Mouse (Mus musculus) intestine, embryonic 15.5 days (tissue): ENCODE data around the gene Rgs16. TPM values are rescaled to one million over a fixed set of nuclear protein-coding genes. Genes with fewer than 3 reads are reported as not detected.

Experiments used
- ATAC-seq: fragments of 200-750 bp; cut with Nextera tagmentation; 2 replicates; pipeline ENCODE4 v1.8.0; 2017; ENCODE audit warnings: moderate TSS enrichment, moderate library complexity
- H3K27ac ChIP-seq: fragments of 300-500 bp; sonication (generic); 2 replicates; pipeline ENCODE4 v1.5.1; 2015; ENCODE audit warnings: mild to moderate bottlenecking, inconsistent platforms
- H3K27me3 ChIP-seq: fragments of 300-500 bp; sonication (generic); replicated peaks from 2 replicates; pipeline ENCODE4 v1.6.1; 2015; ENCODE audit warnings: inconsistent platforms
- H3K36me3 ChIP-seq: fragments of 300-500 bp; sonication (generic); 2 replicates; pipeline ENCODE4 v1.6.1; 2015; ENCODE audit warnings: inconsistent platforms
- H3K4me1 ChIP-seq: fragments of 300-500 bp; sonication (generic); replicated peaks from 2 replicates; pipeline ENCODE4 v1.6.1; 2015; ENCODE audit warnings: inconsistent platforms
- H3K4me2 ChIP-seq: fragments of 300-500 bp; sonication (generic); replicated peaks from 2 replicates; pipeline ENCODE4 v1.6.1; 2015; ENCODE audit warnings: mild to moderate bottlenecking, inconsistent platforms
- H3K4me3 ChIP-seq: fragments of 300-500 bp; sonication (generic); replicated peaks from 2 replicates; pipeline ENCODE4 v1.5.1; 2015; ENCODE audit warnings: inconsistent platforms
- H3K9ac ChIP-seq: fragments of 300-500 bp; sonication (generic); 2 replicates; pipeline ENCODE4 v1.6.1; 2015; ENCODE audit warnings: inconsistent platforms
- H3K9me3 ChIP-seq: fragments of 300-500 bp; sonication (generic); 2 replicates; pipeline ENCODE4 v1.6.1; 2016; ENCODE audit warnings: inconsistent platforms
- WGBS: fragments of 180-500 bp; shearing (Covaris S2); methylation state at CpG from one replicate; pipeline ENCODE4 v1.1.7; 2015; 5-methylcytosine and 5-hydroxymethylcytosine counted together
- polyA plus RNA-seq: library from polyadenylated mRNA; unstranded; fragments of >200 nt; fragmentation: Nextera tagmentation; extraction: Ambion mirVana; gene quantifications from 2 replicates; pipeline ENCODE4 v1.2.1, GENCODE M21; 2015

The Rgs16 gene
- polyA plus RNA-seq, 1 experiment from 2014 or later: 5.1 TPM

GRCm38 (mm10) chr1:153702853-153703410 is 37.2 kb upstream of the Rgs16 start:
- Histone ChIP-seq H3K9ac (no peak overlapping the region), H3K36me3 (no peaks in the 10 kb centered on the region), H3K27me3 (no peaks in the 10 kb centered on the region), H3K27ac (no peak overlapping the region), H3K4me3 (no peak overlapping the region), H3K9me3 (no peaks in the 10 kb centered on the region), H3K4me2 (no peak overlapping the region), H3K4me1 (peaks cover 5% of the 10 kb centered on the region; the same call in 1 of the 2 replicates)
- 66% methylated on average over 8 of the region's 8 CpGs for WGBS
- ATAC-seq: no peak

GRCm38 (mm10) chr1:153703445-153703991 is 36.6 kb upstream of the Rgs16 start:
- H3K27me3 ChIP-seq: no peaks in the 10 kb centered on the region
- peaks cover 5% of the 10 kb centered on the region; the same call in 1 of the 2 replicates for H3K4me1 ChIP-seq
- no peak overlapping the region for H3K9ac ChIP-seq
- H3K27ac ChIP-seq: 0 out of 2 replicates have a peak overlapping the region, but pooled peaks have one; percentile 22
- no peak overlapping the region for H3K4me2 ChIP-seq
- 27% methylated on average over 12 of the region's 12 CpGs for WGBS
- no peak overlapping the region for H3K4me3 ChIP-seq
- H3K9me3 ChIP-seq: no peaks in the 10 kb centered on the region
- peak; percentile 36; the same call in 1 of the 2 replicates for ATAC-seq
- no peaks in the 10 kb centered on the region for H3K36me3 ChIP-seq

GRCm38 (mm10) chr1:153704174-153704573 is 36.0 kb upstream of the Rgs16 start:
- no peak overlapping the region for H3K9ac ChIP-seq
- no peak overlapping the region for H3K4me3 ChIP-seq
- H3K4me1 ChIP-seq: peaks cover 6% of the 10 kb centered on the region
- no peaks in the 10 kb centered on the region for H3K36me3 ChIP-seq
- H3K4me2 ChIP-seq: no peak overlapping the region
- no peaks in the 10 kb centered on the region for H3K27me3 ChIP-seq
- no peak for ATAC-seq
- no peak overlapping the region for H3K27ac ChIP-seq
- WGBS: 26% methylated on average over 7 of the region's 7 CpGs
- H3K9me3 ChIP-seq: no peaks in the 10 kb centered on the region

GRCm38 (mm10) chr1:153704996-153705395 is 35.2 kb upstream of the Rgs16 start:
- no peak overlapping the region for H3K4me3 ChIP-seq
- no peak overlapping the region for H3K4me2 ChIP-seq
- no peak for ATAC-seq
- H3K27me3 ChIP-seq: no peaks in the 10 kb centered on the region
- 43% methylated on average over 3 of the region's 3 CpGs for WGBS
- H3K36me3 ChIP-seq: no peaks in the 10 kb centered on the region
- H3K9ac ChIP-seq: no peak overlapping the region
- no peaks in the 10 kb centered on the region for H3K9me3 ChIP-seq
- H3K27ac ChIP-seq: no peak overlapping the region
- peaks cover 12% of the 10 kb centered on the region for H3K4me1 ChIP-seq

GRCm38 (mm10) chr1:153708626-153709025 is 31.5 kb upstream of the Rgs16 start:
- Histone ChIP-seq H3K27me3 (no peaks in the 10 kb centered on the region), H3K4me2 (no peak overlapping the region), H3K9me3 (no peaks in the 10 kb centered on the region), H3K4me1 (peaks cover 12% of the 10 kb centered on the region), H3K27ac (no peak overlapping the region), H3K9ac (no peak overlapping the region), H3K36me3 (no peaks in the 10 kb centered on the region), H3K4me3 (no peak overlapping the region)
- WGBS: 82% methylated on average over 5 of the region's 5 CpGs
- ATAC-seq: no peak

GRCm38 (mm10) chr1:153709451-153709850 is 30.7 kb upstream of the Rgs16 start:
- H3K4me2 ChIP-seq: no peak overlapping the region
- H3K27ac ChIP-seq: no peak overlapping the region
- H3K4me1 ChIP-seq: peaks cover 9% of the 10 kb centered on the region; the same call in 1 of the 2 replicates
- no peaks in the 10 kb centered on the region for H3K9me3 ChIP-seq
- no peaks in the 10 kb centered on the region for H3K36me3 ChIP-seq
- no peak overlapping the region for H3K9ac ChIP-seq
- H3K27me3 ChIP-seq: no peaks in the 10 kb centered on the region
- ATAC-seq: no peak
- H3K4me3 ChIP-seq: no peak overlapping the region
- 27% methylated on average over 5 of the region's 5 CpGs for WGBS

GRCm38 (mm10) chr1:153711544-153712262 is 28.4 kb upstream of the Rgs16 start:
- Histone ChIP-seq H3K4me2 (no peak overlapping the region), H3K9me3 (no peaks in the 10 kb centered on the region), H3K27ac (no peak overlapping the region), H3K9ac (no peak overlapping the region), H3K27me3 (no peaks in the 10 kb centered on the region; the same call in 1 of the 2 replicates), H3K4me3 (no peak overlapping the region), H3K4me1 (peaks cover 9% of the 10 kb centered on the region; the same call in 1 of the 2 replicates), H3K36me3 (no peaks in the 10 kb centered on the region)
- 51% methylated on average over 3 of the region's 3 CpGs for WGBS
- ATAC-seq: peak; percentile 58

- no peak overlapping the region for H3K27ac ChIP-seq
- H3K4me3 ChIP-seq: no peak overlapping the region
- H3K27me3 ChIP-seq: no peaks in the 10 kb centered on the region; the same call in 1 of the 2 replicates
- no peaks in the 10 kb centered on the region for H3K9me3 ChIP-seq
- ATAC-seq: no peak
- peaks cover 9% of the 10 kb centered on the region; the same call in 1 of the 2 replicates for H3K4me1 ChIP-seq
- no peaks in the 10 kb centered on the region for H3K36me3 ChIP-seq
- H3K4me2 ChIP-seq: no peak overlapping the region
- H3K9ac ChIP-seq: no peak overlapping the region
- WGBS: 90% methylated on average over 2 of the region's 2 CpGs
These were observed 27.5 kb upstream of the Rgs16 start for GRCm38 (mm10) chr1:153712633-153713032.

- Histone ChIP-seq H3K27ac (no peak overlapping the region), H3K4me1 (no peaks in the 10 kb centered on the region), H3K9ac (no peak overlapping the region), H3K4me3 (no peak overlapping the region), H3K36me3 (no peaks in the 10 kb centered on the region), H3K4me2 (no peak overlapping the region), H3K9me3 (no peaks in the 10 kb centered on the region), H3K27me3 (no peaks in the 10 kb centered on the region; the same call in 1 of the 2 replicates)
- no peak for ATAC-seq
- 79% methylated on average over 1 of the region's 1 CpGs for WGBS
These were observed 22.2 kb upstream of the Rgs16 start for GRCm38 (mm10) chr1:153717990-153718389.

- H3K9ac ChIP-seq: no peak overlapping the region
- no peak overlapping the region for H3K27ac ChIP-seq
- H3K27me3 ChIP-seq: no peaks in the 10 kb centered on the region
- H3K4me3 ChIP-seq: no peak overlapping the region
- 82% methylated on average over 7 of the region's 7 CpGs for WGBS
- no peak for ATAC-seq
- no peaks in the 10 kb centered on the region for H3K36me3 ChIP-seq
- no peaks in the 10 kb centered on the region for H3K9me3 ChIP-seq
- H3K4me1 ChIP-seq: no peaks in the 10 kb centered on the region
- H3K4me2 ChIP-seq: no peak overlapping the region
These were observed 19.2 kb upstream of the Rgs16 start for GRCm38 (mm10) chr1:153720935-153721334.

- no peak overlapping the region for H3K9ac ChIP-seq
- no peak overlapping the region for H3K27ac ChIP-seq
- H3K4me2 ChIP-seq: no peak overlapping the region
- H3K36me3 ChIP-seq: no peaks in the 10 kb centered on the region
- WGBS: 78% methylated on average over 9 of the region's 9 CpGs
- H3K4me3 ChIP-seq: no peak overlapping the region
- ATAC-seq: no peak
- no peaks in the 10 kb centered on the region for H3K9me3 ChIP-seq
- no peaks in the 10 kb centered on the region for H3K27me3 ChIP-seq
- H3K4me1 ChIP-seq: no peaks in the 10 kb centered on the region
These were observed 18.4 kb upstream of the Rgs16 start for GRCm38 (mm10) chr1:153721565-153722310.

- Histone ChIP-seq H3K36me3 (no peaks in the 10 kb centered on the region), H3K4me1 (no peaks in the 10 kb centered on the region), H3K27me3 (no peaks in the 10 kb centered on the region), H3K27ac (no peak overlapping the region), H3K9me3 (no peaks in the 10 kb centered on the region), H3K9ac (no peak overlapping the region), H3K4me3 (no peak overlapping the region), H3K4me2 (no peak overlapping the region)
- no peak for ATAC-seq
- 73% methylated on average over 9 of the region's 9 CpGs for WGBS
These were observed 16.7 kb upstream of the Rgs16 start for GRCm38 (mm10) chr1:153723426-153723825.
